Mouse (Mus musculus): ENCODE data around the gene Gm5797.
"Not testable (repeated sequence)": the region's sequence is repeated elsewhere in the genome, so short reads cannot be mapped to it uniquely, and the experiment has no call there.

The Gm5797 gene

GRCm38 (mm10) chr14:7332295-7332694, at the start of gene Gm5797:
Gm5797 (minus strand) TSS chr14:7332395.
- in situ Hi-C loops (cut with MseI, MboI), result not testable (repeated sequence)

- in situ Hi-C loops (cut with MseI, MboI), result not testable (repeated sequence)
Observed at GRCm38 (mm10) chr14:7365034-7365433, 32.8 kb upstream of the Gm5797 start, which contains the start of gene Gm8374. Gm8374 (minus strand) TSS chr14:7365134.

- in situ Hi-C loops (cut with MseI, MboI), result not testable (repeated sequence)
Observed at GRCm38 (mm10) chr14:7315093-7315492, 17.1 kb downstream of the Gm5797 start.

GRCm38 (mm10) chr14:7314661-7315060, 17.5 kb downstream of the Gm5797 start, which contains the start of gene Gm3739:
Gm3739 (minus strand) TSS chr14:7315049.
- in situ Hi-C loops (cut with MseI, MboI), result not testable (repeated sequence)

Measured in mouse trophoblast stem cell (cell line).